Mouse (Mus musculus): ENCODE data around the gene 1700034J05Rik. TPM values are rescaled to one million over a fixed set of nuclear protein-coding genes. Genes with fewer than 3 reads are reported as not detected.
A peak's percentile ranks its signal among the peaks of the same experiment; 100 is the strongest.

The 1700034J05Rik gene
- total and polyA plus RNA-seq, 3 experiments, result not detected

DNA sequence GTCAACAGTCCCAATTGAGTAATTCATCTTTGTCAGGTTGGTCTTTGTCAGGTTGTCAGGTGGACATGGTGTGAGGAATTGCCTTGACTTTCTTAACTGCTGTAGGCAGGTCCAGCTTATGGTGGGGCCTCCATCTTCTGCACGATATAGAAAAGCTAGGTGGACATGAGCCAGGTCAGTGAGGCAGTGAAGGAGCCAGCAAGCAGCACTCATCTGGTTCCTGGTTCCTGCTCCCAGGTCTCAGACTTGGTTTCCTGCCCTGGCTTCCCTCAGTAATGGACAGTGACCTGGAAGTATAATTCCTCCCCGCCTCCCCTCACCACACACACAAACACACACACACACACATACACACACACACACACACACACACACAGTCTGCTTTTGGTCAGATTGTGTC lies 41.2 kb upstream of the 1700034J05Rik start:
- Histone ChIP-seq H3K9ac (ENCODE audit: low read depth, low read length) (no peak overlapping the region), H3K27me3 (ENCODE audit: control insufficient read depth, insufficient read depth, low read length) (no peaks in the 10 kb centered on the region), H3K79me2 (replicated peaks; ENCODE audit: control insufficient read depth, insufficient read depth, low read length) (no peaks in the 10 kb centered on the region), H3K36me3 (ENCODE audit: control insufficient read depth, insufficient read depth, low read length) (peaks cover 3% of the 10 kb centered on the region; the same call in 1 of the 2 replicates), H3K4me1 (ENCODE audit: control insufficient read depth, insufficient read depth, low read length) (no peaks in the 10 kb centered on the region), H3K4me3 (no peak overlapping the region), H3K27ac (no peak overlapping the region)
- TF ChIP-seq POLR2A (IDR thresholded peaks at IDR 0.05; ENCODE audit: insufficient read depth, low read depth, low read length) (no peak), EP300 (IDR thresholded peaks at IDR 0.05; ENCODE audit: insufficient read depth, low read depth, low read length) (no peak), CTCF (IDR thresholded peaks at IDR 0.05) (no peak)
- 77% methylated on average over 2 of the region's 2 CpGs for WGBS
- intact Hi-C loops (cut with DNase I), result loop anchor here (2.0 to 10.0 kb wide), 2 partner anchors 171 to 341 kb away; no protein-coding TSS in a partner anchor
- DNase-seq, result no peak

DNA sequence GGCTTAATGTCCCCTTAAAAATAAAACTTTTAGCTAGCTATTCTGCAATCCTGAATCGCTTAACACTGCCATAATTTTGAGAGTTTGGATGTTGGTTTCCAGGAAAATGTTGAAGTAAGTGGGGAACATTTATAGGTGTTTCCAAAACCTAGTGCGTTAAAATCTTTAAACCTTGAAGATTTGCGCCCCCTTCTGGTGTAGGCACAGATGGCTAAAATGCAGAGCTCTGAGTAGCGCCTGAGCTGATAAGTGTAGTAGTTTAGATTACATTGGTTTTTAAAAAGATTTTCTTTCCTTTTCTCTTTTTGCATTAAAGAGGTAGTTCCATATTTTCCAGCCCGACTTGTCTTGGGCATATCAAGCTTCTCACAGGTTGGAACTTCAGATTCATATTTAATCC lies 40.0 kb upstream of the 1700034J05Rik start:
- DNase-seq, result peak; percentile 26 to 52
- 32% methylated on average over 5 of the region's 5 CpGs for WGBS
- TF ChIP-seq POLR2A (IDR thresholded peaks at IDR 0.05; ENCODE audit: insufficient read depth, low read depth, low read length) (no peak), CTCF (IDR thresholded peaks at IDR 0.05) (peak; percentile 92), EP300 (IDR thresholded peaks at IDR 0.05; ENCODE audit: insufficient read depth, low read depth, low read length) (no peak)

DNA sequence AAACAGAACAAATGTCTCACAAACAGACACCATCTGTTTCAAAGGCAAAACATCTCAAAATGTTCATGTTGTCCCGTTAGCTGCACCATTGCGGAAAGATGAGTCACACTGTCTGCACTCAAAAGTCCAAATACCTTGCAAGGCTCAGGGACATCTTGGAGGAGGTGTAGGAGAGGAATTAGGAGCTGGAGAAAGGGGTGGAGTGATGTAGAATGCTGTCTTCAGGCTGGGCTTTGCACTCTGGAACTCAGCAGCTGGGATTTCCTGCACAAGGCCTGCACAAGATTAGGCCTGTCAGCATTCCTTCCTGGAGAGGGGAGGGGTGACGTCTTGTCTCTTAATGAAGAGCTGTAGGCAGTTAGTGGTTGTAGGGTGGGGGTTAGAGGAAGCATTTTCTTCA lies 30.3 kb upstream of the 1700034J05Rik start:
- Histone ChIP-seq H3K36me3 (ENCODE audit: control insufficient read depth, insufficient read depth, low read length) (no peaks in the 10 kb centered on the region), H3K4me3 (no peak overlapping the region), H3K79me2 (replicated peaks; ENCODE audit: control insufficient read depth, insufficient read depth, low read length) (no peaks in the 10 kb centered on the region), H3K9ac (ENCODE audit: low read depth, low read length) (no peak overlapping the region), H3K27ac (no peak overlapping the region), H3K4me1 (ENCODE audit: control insufficient read depth, insufficient read depth, low read length) (peaks cover 7% of the 10 kb centered on the region), H3K27me3 (ENCODE audit: control insufficient read depth, insufficient read depth, low read length) (no peaks in the 10 kb centered on the region)
- intact Hi-C loops (cut with DNase I), result no loop called here
- no peak for DNase-seq
- TF ChIP-seq EP300 (IDR thresholded peaks at IDR 0.05; ENCODE audit: insufficient read depth, low read depth, low read length), result no peak
- TF ChIP-seq CTCF (IDR thresholded peaks at IDR 0.05), result no peak
- TF ChIP-seq POLR2A (IDR thresholded peaks at IDR 0.05; ENCODE audit: insufficient read depth, low read depth, low read length), result no peak
- 59% methylated on average over 3 of the region's 3 CpGs for WGBS

More for the DNA sequence above, 40.0 kb upstream of the 1700034J05Rik start:
- no peak overlapping the region for H3K9ac ChIP-seq (ENCODE audit: low read depth, low read length)
- no peaks in the 10 kb centered on the region for H3K79me2 ChIP-seq (replicated peaks; ENCODE audit: control insufficient read depth, insufficient read depth, low read length)
- peaks cover 3% of the 10 kb centered on the region; the same call in 1 of the 2 replicates for H3K36me3 ChIP-seq (ENCODE audit: control insufficient read depth, insufficient read depth, low read length)
- no peaks in the 10 kb centered on the region for H3K27me3 ChIP-seq (ENCODE audit: control insufficient read depth, insufficient read depth, low read length)
- intact Hi-C loops (cut with DNase I), result loop anchor here (1.0 to 10.0 kb wide), 3 partner anchors 161 to 339 kb away; no protein-coding TSS in a partner anchor
- H3K27ac ChIP-seq, result no peak overlapping the region
- H3K4me3 ChIP-seq, result no peak overlapping the region
- H3K4me1 ChIP-seq (ENCODE audit: control insufficient read depth, insufficient read depth, low read length), result no peaks in the 10 kb centered on the region

DNA sequence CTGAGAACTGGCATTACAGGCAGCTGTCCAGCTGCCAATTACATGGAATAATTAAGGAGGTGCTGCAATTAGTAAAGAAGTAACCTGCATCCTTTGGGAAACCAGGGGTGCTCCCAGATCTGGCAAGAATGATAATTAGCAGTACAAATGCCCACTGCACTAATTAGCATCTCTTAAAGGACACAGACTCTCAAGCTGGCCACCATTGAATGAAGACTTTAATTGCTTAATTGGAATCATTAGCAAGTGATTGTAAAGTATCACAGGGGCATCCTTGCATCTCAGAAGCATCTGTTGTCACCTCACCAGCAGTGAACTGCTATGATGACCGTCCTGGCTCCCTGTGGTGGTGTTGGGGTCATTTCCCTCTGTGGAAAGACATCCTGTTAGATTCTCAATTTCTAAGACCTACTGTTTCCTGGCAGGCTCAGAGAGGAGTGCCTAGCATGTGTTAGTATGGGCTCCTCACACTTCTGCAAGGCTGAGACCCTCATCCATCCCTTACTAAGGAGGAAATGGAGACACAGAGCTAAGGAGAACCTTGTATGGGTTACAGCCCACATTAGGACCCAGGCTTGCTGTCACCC lies 27.1 kb upstream of the 1700034J05Rik start:
- 76% methylated on average over 1 of the region's 1 CpGs for WGBS
- no peak for DNase-seq
- TF ChIP-seq EP300 (IDR thresholded peaks at IDR 0.05; ENCODE audit: insufficient read depth, low read depth, low read length) (no peak), CTCF (IDR thresholded peaks at IDR 0.05) (no peak), POLR2A (IDR thresholded peaks at IDR 0.05; ENCODE audit: insufficient read depth, low read depth, low read length) (no peak)
- Histone ChIP-seq H3K4me3 (no peak overlapping the region), H3K27ac (no peak overlapping the region), H3K36me3 (ENCODE audit: control insufficient read depth, insufficient read depth, low read length) (peaks cover 5% of the 10 kb centered on the region; the same call in 1 of the 2 replicates), H3K4me1 (ENCODE audit: control insufficient read depth, insufficient read depth, low read length) (peaks cover 7% of the 10 kb centered on the region), H3K79me2 (replicated peaks; ENCODE audit: control insufficient read depth, insufficient read depth, low read length) (no peaks in the 10 kb centered on the region), H3K9ac (ENCODE audit: low read depth, low read length) (no peak overlapping the region), H3K27me3 (ENCODE audit: control insufficient read depth, insufficient read depth, low read length) (no peaks in the 10 kb centered on the region)
- intact Hi-C loops (cut with DNase I), result no loop called here

DNA sequence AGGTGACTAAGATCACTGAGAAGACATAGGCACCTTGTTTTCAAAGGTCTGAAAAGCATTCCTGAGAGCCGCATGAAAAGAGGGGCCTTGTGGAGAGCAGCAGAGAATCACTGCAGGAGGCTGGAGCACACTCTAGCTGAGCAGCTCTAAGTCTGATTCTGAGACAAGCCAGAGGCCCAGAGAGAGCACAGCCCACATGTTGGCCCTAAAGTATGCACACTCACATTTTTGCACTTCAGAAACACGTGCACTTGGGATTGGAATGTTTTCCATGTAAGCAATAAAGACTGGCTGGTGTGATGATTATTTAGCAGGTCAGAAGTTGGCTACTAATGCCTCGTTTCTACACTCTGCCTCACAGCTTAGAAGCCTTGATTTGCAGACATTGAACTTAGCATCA lies 25.7 kb upstream of the 1700034J05Rik start:
- Histone ChIP-seq H3K27me3 (ENCODE audit: control insufficient read depth, insufficient read depth, low read length) (no peaks in the 10 kb centered on the region), H3K36me3 (ENCODE audit: control insufficient read depth, insufficient read depth, low read length) (peaks cover 5% of the 10 kb centered on the region; the same call in 1 of the 2 replicates), H3K4me1 (ENCODE audit: control insufficient read depth, insufficient read depth, low read length) (peaks cover 7% of the 10 kb centered on the region), H3K9ac (ENCODE audit: low read depth, low read length) (no peak overlapping the region), H3K4me3 (no peak overlapping the region), H3K79me2 (replicated peaks; ENCODE audit: control insufficient read depth, insufficient read depth, low read length) (no peaks in the 10 kb centered on the region), H3K27ac (no peak overlapping the region)
- DNase-seq, result no peak
- intact Hi-C loops (cut with DNase I), result no loop called here
- WGBS, result 58% methylated on average over 3 of the region's 3 CpGs
- TF ChIP-seq EP300 (IDR thresholded peaks at IDR 0.05; ENCODE audit: insufficient read depth, low read depth, low read length), result no peak
- no peak for TF ChIP-seq POLR2A (IDR thresholded peaks at IDR 0.05; ENCODE audit: insufficient read depth, low read depth, low read length)
- TF ChIP-seq CTCF (IDR thresholded peaks at IDR 0.05), result no peak

DNA sequence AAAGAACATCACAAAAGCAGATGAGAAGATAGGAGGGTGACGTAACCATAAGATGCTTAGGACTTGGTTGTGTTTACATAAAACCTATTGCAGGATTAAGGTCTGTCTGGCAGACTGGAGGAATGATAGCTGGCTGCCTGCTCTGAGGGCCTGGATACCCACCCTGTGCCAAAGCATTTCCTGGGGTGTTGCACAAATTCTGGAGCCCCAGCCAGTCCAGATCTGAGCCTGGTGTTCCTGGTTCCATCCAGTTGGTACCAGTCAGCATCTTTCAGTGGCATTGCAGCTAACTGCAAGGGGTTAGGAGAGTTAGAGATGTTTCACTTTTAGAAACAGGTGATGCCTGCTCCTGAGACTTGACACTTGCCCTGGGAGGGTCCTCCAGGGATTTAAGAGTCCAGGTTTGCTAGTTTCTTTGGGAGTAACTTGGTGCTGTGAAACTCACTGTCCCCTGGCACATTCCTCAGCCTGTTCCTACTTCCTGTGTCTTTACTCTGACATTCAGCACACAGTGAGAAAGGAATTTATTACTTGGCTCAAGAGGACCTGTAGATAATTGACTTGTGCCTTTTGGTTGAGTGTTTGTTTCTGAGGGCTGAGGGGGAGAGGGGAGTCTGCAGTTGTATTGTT lies 25.0 kb upstream of the 1700034J05Rik start:
- Histone ChIP-seq H3K27me3 (ENCODE audit: control insufficient read depth, insufficient read depth, low read length) (no peaks in the 10 kb centered on the region), H3K79me2 (replicated peaks; ENCODE audit: control insufficient read depth, insufficient read depth, low read length) (no peaks in the 10 kb centered on the region), H3K4me1 (ENCODE audit: control insufficient read depth, insufficient read depth, low read length) (peaks cover 4% of the 10 kb centered on the region), H3K27ac (no peak overlapping the region; the same call in 1 of the 2 replicates), H3K36me3 (ENCODE audit: control insufficient read depth, insufficient read depth, low read length) (peaks cover 5% of the 10 kb centered on the region; the same call in 1 of the 2 replicates), H3K9ac (ENCODE audit: low read depth, low read length) (no peak overlapping the region), H3K4me3 (no peak overlapping the region)
- TF ChIP-seq EP300 (IDR thresholded peaks at IDR 0.05; ENCODE audit: insufficient read depth, low read depth, low read length) (no peak), POLR2A (IDR thresholded peaks at IDR 0.05; ENCODE audit: insufficient read depth, low read depth, low read length) (no peak), CTCF (IDR thresholded peaks at IDR 0.05) (no peak)
- 72% methylated on average over 1 of the region's 1 CpGs for WGBS
- DNase-seq, result no peak
- intact Hi-C loops (cut with DNase I), result no loop called here

Data from heart, adult 2 months (tissue).